Mouse (Mus musculus): ENCODE measurements at regions not wholly inside any gene's neighbourhood (a gene's known extent, or its start where the extent isn't known, plus 50 kb on each side); places are given as distances from the start of the nearest gene placed in this dataset.
"Not testable (repeated sequence)": the region's sequence is repeated elsewhere in the genome, so short reads cannot be mapped to it uniquely, and the experiment has no call there.

- H3K27me3 ChIP-seq (ENCODE audit: control insufficient read depth, insufficient read depth, low read length), result no peaks in the 10 kb centered on the region
- 80% methylated on average over 10 of the region's 10 CpGs for WGBS
- no peak overlapping the region for H3K27ac ChIP-seq (ENCODE audit: low read depth, low read length)
- H3K4me1 ChIP-seq (replicated peaks; ENCODE audit: control insufficient read depth, insufficient read depth, low read length), result no peaks in the 10 kb centered on the region
- ATAC-seq (ENCODE audit: low FRiP score), result no peak
- no peaks in the 10 kb centered on the region for H3K36me3 ChIP-seq (ENCODE audit: control insufficient read depth, insufficient read depth, low read length)
- H3K9me3 ChIP-seq (ENCODE audit: control insufficient read depth, low read length), result no peaks in the 10 kb centered on the region
- H3K9ac ChIP-seq (ENCODE audit: low read depth, low read length), result no peak overlapping the region
- H3K4me2 ChIP-seq (replicated peaks; ENCODE audit: low read depth, low read length), result no peak overlapping the region
- H3K4me3 ChIP-seq (ENCODE audit: low read depth, low read length), result no peak overlapping the region
- no peak for DNase-seq (ENCODE audit: low spot score)
Measured at GRCm38 (mm10) chr17:4875086-4876046, 118.8 kb upstream of the Arid1b start.

GRCm38 (mm10) chr17:4876431-4876830, 117.7 kb upstream of the Arid1b start:
- no peaks in the 10 kb centered on the region for H3K36me3 ChIP-seq (ENCODE audit: control insufficient read depth, insufficient read depth, low read length)
- H3K9ac ChIP-seq (ENCODE audit: low read depth, low read length), result no peak overlapping the region
- H3K4me1 ChIP-seq (replicated peaks; ENCODE audit: control insufficient read depth, insufficient read depth, low read length), result no peaks in the 10 kb centered on the region
- H3K4me2 ChIP-seq (replicated peaks; ENCODE audit: low read depth, low read length), result no peak overlapping the region
- WGBS, result 90% methylated on average over 4 of the region's 4 CpGs
- H3K4me3 ChIP-seq (ENCODE audit: low read depth, low read length), result no peak overlapping the region
- H3K27ac ChIP-seq (ENCODE audit: low read depth, low read length), result no peak overlapping the region
- DNase-seq (ENCODE audit: low spot score), result no peak
- no peaks in the 10 kb centered on the region for H3K9me3 ChIP-seq (ENCODE audit: control insufficient read depth, low read length)
- no peaks in the 10 kb centered on the region for H3K27me3 ChIP-seq (ENCODE audit: control insufficient read depth, insufficient read depth, low read length)
- ATAC-seq (ENCODE audit: low FRiP score), result no peak

GRCm38 (mm10) chr17:4881473-4881872, 112.7 kb upstream of the Arid1b start:
- Histone ChIP-seq H3K4me1 (replicated peaks; ENCODE audit: control insufficient read depth, insufficient read depth, low read length) (no peaks in the 10 kb centered on the region), H3K4me3 (ENCODE audit: low read depth, low read length) (no peak overlapping the region), H3K27me3 (ENCODE audit: control insufficient read depth, insufficient read depth, low read length) (no peaks in the 10 kb centered on the region), H3K4me2 (replicated peaks; ENCODE audit: low read depth, low read length) (no peak overlapping the region), H3K27ac (ENCODE audit: low read depth, low read length) (no peak overlapping the region), H3K9me3 (ENCODE audit: control insufficient read depth, low read length) (no peaks in the 10 kb centered on the region), H3K9ac (ENCODE audit: low read depth, low read length) (no peak overlapping the region), H3K36me3 (ENCODE audit: control insufficient read depth, insufficient read depth, low read length) (no peaks in the 10 kb centered on the region)
- ATAC-seq (ENCODE audit: low FRiP score) (no peak), DNase-seq (ENCODE audit: low spot score) (no peak)
- WGBS, result 94% methylated on average over 5 of the region's 5 CpGs

- ATAC-seq (ENCODE audit: low FRiP score) (no peak), DNase-seq (ENCODE audit: low spot score) (no peak)
- no peaks in the 10 kb centered on the region for H3K9me3 ChIP-seq (ENCODE audit: control insufficient read depth, low read length)
- WGBS, result 93% methylated on average over 2 of the region's 2 CpGs
- no peak overlapping the region for H3K9ac ChIP-seq (ENCODE audit: low read depth, low read length)
- H3K27ac ChIP-seq (ENCODE audit: low read depth, low read length), result no peak overlapping the region
- H3K4me1 ChIP-seq (replicated peaks; ENCODE audit: control insufficient read depth, insufficient read depth, low read length), result no peaks in the 10 kb centered on the region
- no peaks in the 10 kb centered on the region for H3K27me3 ChIP-seq (ENCODE audit: control insufficient read depth, insufficient read depth, low read length)
- H3K4me2 ChIP-seq (replicated peaks; ENCODE audit: low read depth, low read length), result no peak overlapping the region
- no peak overlapping the region for H3K4me3 ChIP-seq (ENCODE audit: low read depth, low read length)
- H3K36me3 ChIP-seq (ENCODE audit: control insufficient read depth, insufficient read depth, low read length), result no peaks in the 10 kb centered on the region
Measured at GRCm38 (mm10) chr17:4884083-4884482, 110.0 kb upstream of the Arid1b start.

GRCm38 (mm10) chr17:4884761-4885160, 109.4 kb upstream of the Arid1b start:
- Histone ChIP-seq H3K4me3 (ENCODE audit: low read depth, low read length) (no peak overlapping the region), H3K4me1 (replicated peaks; ENCODE audit: control insufficient read depth, insufficient read depth, low read length) (no peaks in the 10 kb centered on the region), H3K27me3 (ENCODE audit: control insufficient read depth, insufficient read depth, low read length) (no peaks in the 10 kb centered on the region), H3K9me3 (ENCODE audit: control insufficient read depth, low read length) (no peaks in the 10 kb centered on the region), H3K27ac (ENCODE audit: low read depth, low read length) (no peak overlapping the region), H3K9ac (ENCODE audit: low read depth, low read length) (no peak overlapping the region), H3K4me2 (replicated peaks; ENCODE audit: low read depth, low read length) (no peak overlapping the region), H3K36me3 (ENCODE audit: control insufficient read depth, insufficient read depth, low read length) (no peaks in the 10 kb centered on the region)
- 75% methylated on average over 3 of the region's 3 CpGs for WGBS
- peak; percentile 11 for DNase-seq (ENCODE audit: low spot score)
- no peak for ATAC-seq (ENCODE audit: low FRiP score)

GRCm38 (mm10) chr17:4887331-4887730, 106.8 kb upstream of the Arid1b start:
- not testable (repeated sequence) for H3K36me3 ChIP-seq (ENCODE audit: control insufficient read depth, insufficient read depth, low read length); H3K4me2 ChIP-seq (replicated peaks; ENCODE audit: low read depth, low read length); H3K27me3 ChIP-seq (ENCODE audit: control insufficient read depth, insufficient read depth, low read length); H3K4me1 ChIP-seq (replicated peaks; ENCODE audit: control insufficient read depth, insufficient read depth, low read length); H3K9ac ChIP-seq (ENCODE audit: low read depth, low read length); H3K27ac ChIP-seq (ENCODE audit: low read depth, low read length); H3K4me3 ChIP-seq (ENCODE audit: low read depth, low read length); DNase-seq (ENCODE audit: low spot score); H3K9me3 ChIP-seq (ENCODE audit: control insufficient read depth, low read length); ATAC-seq (ENCODE audit: low FRiP score)
- 90% methylated on average over 12 of the region's 12 CpGs for WGBS

- 72% methylated on average over 2 of the region's 2 CpGs for WGBS
- Histone ChIP-seq H3K9ac (ENCODE audit: low read depth, low read length) (no peak overlapping the region), H3K27ac (ENCODE audit: low read depth, low read length) (no peak overlapping the region), H3K27me3 (ENCODE audit: control insufficient read depth, insufficient read depth, low read length) (no peaks in the 10 kb centered on the region), H3K36me3 (ENCODE audit: control insufficient read depth, insufficient read depth, low read length) (no peaks in the 10 kb centered on the region), H3K9me3 (ENCODE audit: control insufficient read depth, low read length) (no peaks in the 10 kb centered on the region), H3K4me3 (ENCODE audit: low read depth, low read length) (no peak overlapping the region), H3K4me2 (replicated peaks; ENCODE audit: low read depth, low read length) (no peak overlapping the region), H3K4me1 (replicated peaks; ENCODE audit: control insufficient read depth, insufficient read depth, low read length) (no peaks in the 10 kb centered on the region)
- ATAC-seq (ENCODE audit: low FRiP score), result no peak
- no peak for DNase-seq (ENCODE audit: low spot score)
Measured at GRCm38 (mm10) chr17:4889577-4889976, 104.6 kb upstream of the Arid1b start.

- DNase-seq (ENCODE audit: low spot score), result no peak
- 86% methylated on average over 1 of the region's 1 CpGs for WGBS
- Histone ChIP-seq H3K9ac (ENCODE audit: low read depth, low read length) (no peak overlapping the region), H3K4me3 (ENCODE audit: low read depth, low read length) (no peak overlapping the region), H3K9me3 (ENCODE audit: control insufficient read depth, low read length) (no peaks in the 10 kb centered on the region), H3K4me2 (replicated peaks; ENCODE audit: low read depth, low read length) (no peak overlapping the region), H3K27me3 (ENCODE audit: control insufficient read depth, insufficient read depth, low read length) (no peaks in the 10 kb centered on the region), H3K4me1 (replicated peaks; ENCODE audit: control insufficient read depth, insufficient read depth, low read length) (no peaks in the 10 kb centered on the region), H3K36me3 (ENCODE audit: control insufficient read depth, insufficient read depth, low read length) (no peaks in the 10 kb centered on the region), H3K27ac (ENCODE audit: low read depth, low read length) (no peak overlapping the region)
- ATAC-seq (ENCODE audit: low FRiP score), result no peak
Measured at GRCm38 (mm10) chr17:4890131-4890530, 104.0 kb upstream of the Arid1b start.

- Histone ChIP-seq H3K9me3 (ENCODE audit: control insufficient read depth, low read length) (no peaks in the 10 kb centered on the region), H3K9ac (ENCODE audit: low read depth, low read length) (no peak overlapping the region), H3K4me1 (replicated peaks; ENCODE audit: control insufficient read depth, insufficient read depth, low read length) (no peaks in the 10 kb centered on the region), H3K36me3 (ENCODE audit: control insufficient read depth, insufficient read depth, low read length) (no peaks in the 10 kb centered on the region), H3K27me3 (ENCODE audit: control insufficient read depth, insufficient read depth, low read length) (no peaks in the 10 kb centered on the region), H3K4me2 (replicated peaks; ENCODE audit: low read depth, low read length) (no peak overlapping the region), H3K4me3 (ENCODE audit: low read depth, low read length) (no peak overlapping the region), H3K27ac (ENCODE audit: low read depth, low read length) (no peak overlapping the region)
- WGBS, result 93% methylated on average over 8 of the region's 8 CpGs
- DNase-seq (ENCODE audit: low spot score), result no peak
- no peak for ATAC-seq (ENCODE audit: low FRiP score)
Measured at GRCm38 (mm10) chr17:4891576-4891975, 102.6 kb upstream of the Arid1b start.

Data from hindbrain, embryonic 11.5 days (tissue).